Mouse (Mus musculus): Measurements from ENCODE around the gene 2810006K23Rik. TPM values are rescaled to one million over a fixed set of nuclear protein-coding genes. Genes with fewer than 3 reads are reported as not detected.

Gene 2810006K23Rik
- 2.2 and 3.0 TPM in 2 replicates for total RNA-seq (2023)

GRCm38 (mm10) chr5:124327510-124328364 is at the start of gene 2810006K23Rik, which contains the start of gene Mphosph9:
Gene 2810006K23Rik (plus strand): TSS chr5:124328089.
Gene Mphosph9 (minus strand): TSS chr5:124327972.

GRCm38 (mm10) chr5:124362982-124363381 is 35.1 kb downstream of the 2810006K23Rik start, which contains the start of gene Cdk2ap1:
Gene Cdk2ap1 (minus strand): TSS chr5:124363082.

Other genes starting within 250 kb of the 2810006K23Rik start
- gene Abcb9, start 232.3 kb upstream of the 2810006K23Rik start, total RNA-seq (2023): 3.1 and 3.7 TPM in 2 replicates
- gene Ogfod2, start 215.8 kb upstream of the 2810006K23Rik start, total RNA-seq (2023): 16.7 and 24.5 TPM in 2 replicates
- gene Arl6ip4, start 212.0 kb upstream of the 2810006K23Rik start, total RNA-seq (2023): 23.9 and 38.2 TPM in 2 replicates
- gene Pitpnm2, start 78.3 kb upstream of the 2810006K23Rik start, total RNA-seq (2023): 1.9 and 2.1 TPM in 2 replicates
- 11.6 TPM in 2 replicates for gene Mphosph9, start 117 bp upstream of the 2810006K23Rik start, total RNA-seq (2023)
- gene Cdk2ap1, start 35.0 kb downstream of the 2810006K23Rik start, total RNA-seq (2023): 74.1 and 82.2 TPM in 2 replicates
- gene Sbno1, start 97.9 kb downstream of the 2810006K23Rik start, total RNA-seq (2023): 211 and 313 TPM in 2 replicates
- gene Kmt5a, start 111.8 kb downstream of the 2810006K23Rik start, total RNA-seq (2023): 150 and 176 TPM in 2 replicates
- 94.9 and 111 TPM in 2 replicates for gene Rilpl2, start 150.3 kb downstream of the 2810006K23Rik start, total RNA-seq (2023)
- gene Snrnp35, start 155.0 kb downstream of the 2810006K23Rik start, total RNA-seq (2023): 7.9 and 11.7 TPM in 2 replicates
- gene Rilpl1, start 203.3 kb downstream of the 2810006K23Rik start, total RNA-seq (2023): 0.68 and 1.9 TPM in 2 replicates
- gene Tmed2, start 212.6 kb downstream of the 2810006K23Rik start, total RNA-seq (2023): 150 and 151 TPM in 2 replicates
- gene Ddx55, start 224.8 kb downstream of the 2810006K23Rik start, total RNA-seq (2023): 9.6 and 18.9 TPM in 2 replicates